Mouse (Mus musculus): ENCODE measurements around the gene Arl4a. TPM values are rescaled to one million over a fixed set of nuclear protein-coding genes. Genes with fewer than 3 reads are reported as not detected.

Gene Arl4a
- polyA plus RNA-seq, 1 experiment from 2014 or later, result 98.1 TPM

GRCm38 (mm10) chr12:40017955-40018505 is 19.8 kb downstream of the Arl4a start:
- no peak for DNase-seq (ENCODE audit: low spot score)
- 82% methylated on average over 6 of the region's 6 CpGs for WGBS

GRCm38 (mm10) chr12:40016648-40017460 is 21.0 kb downstream of the Arl4a start:
- H3K27ac ChIP-seq (ENCODE audit: low read depth, low read length), result 0 out of 2 replicates have a peak overlapping the region, but pooled peaks have one; percentile 21
- H3K9ac ChIP-seq (ENCODE audit: low read length), result no peak overlapping the region
- DNase-seq (ENCODE audit: low spot score), result peak; percentile 20
- WGBS, result 45% methylated on average over 19 of the region's 19 CpGs
- peak; percentile 52 for ATAC-seq
- no peaks in the 10 kb centered on the region for H3K4me1 ChIP-seq (ENCODE audit: control insufficient read depth, insufficient read depth, low read length)
- no peak overlapping the region for H3K4me3 ChIP-seq (ENCODE audit: low read depth, low read length)
- H3K4me2 ChIP-seq (ENCODE audit: low read length), result peak overlapping the region; percentile 35
- H3K9me3 ChIP-seq (replicated peaks; ENCODE audit: control insufficient read depth, low read length), result no peaks in the 10 kb centered on the region
- no peaks in the 10 kb centered on the region for H3K27me3 ChIP-seq (replicated peaks; ENCODE audit: control insufficient read depth, insufficient read depth, low read length)
- H3K36me3 ChIP-seq (ENCODE audit: control insufficient read depth, insufficient read depth, low read length), result no peaks in the 10 kb centered on the region

More at GRCm38 (mm10) chr12:40017955-40018505, 19.8 kb downstream of the Arl4a start:
- Histone ChIP-seq H3K9me3 (replicated peaks; ENCODE audit: control insufficient read depth, low read length) (no peaks in the 10 kb centered on the region), H3K4me3 (ENCODE audit: low read depth, low read length) (no peak overlapping the region), H3K4me2 (ENCODE audit: low read length) (no peak overlapping the region), H3K27me3 (replicated peaks; ENCODE audit: control insufficient read depth, insufficient read depth, low read length) (no peaks in the 10 kb centered on the region), H3K9ac (ENCODE audit: low read length) (no peak overlapping the region), H3K36me3 (ENCODE audit: control insufficient read depth, insufficient read depth, low read length) (no peaks in the 10 kb centered on the region), H3K4me1 (ENCODE audit: control insufficient read depth, insufficient read depth, low read length) (no peaks in the 10 kb centered on the region), H3K27ac (ENCODE audit: low read depth, low read length) (no peak overlapping the region)
- no peak for ATAC-seq

GRCm38 (mm10) chr12:40016068-40016467 is 21.8 kb downstream of the Arl4a start:
- DNase-seq (ENCODE audit: low spot score), result no peak
- H3K9me3 ChIP-seq (replicated peaks; ENCODE audit: control insufficient read depth, low read length), result no peaks in the 10 kb centered on the region
- H3K4me1 ChIP-seq (ENCODE audit: control insufficient read depth, insufficient read depth, low read length), result no peaks in the 10 kb centered on the region
- ATAC-seq, result no peak
- H3K27ac ChIP-seq (ENCODE audit: low read depth, low read length), result no peak overlapping the region
- H3K4me2 ChIP-seq (ENCODE audit: low read length), result no peak overlapping the region
- H3K4me3 ChIP-seq (ENCODE audit: low read depth, low read length), result no peak overlapping the region
- H3K27me3 ChIP-seq (replicated peaks; ENCODE audit: control insufficient read depth, insufficient read depth, low read length), result no peaks in the 10 kb centered on the region
- H3K36me3 ChIP-seq (ENCODE audit: control insufficient read depth, insufficient read depth, low read length), result no peaks in the 10 kb centered on the region
- H3K9ac ChIP-seq (ENCODE audit: low read length), result no peak overlapping the region
- WGBS, result 48% methylated on average over 9 of the region's 9 CpGs

DNA sequence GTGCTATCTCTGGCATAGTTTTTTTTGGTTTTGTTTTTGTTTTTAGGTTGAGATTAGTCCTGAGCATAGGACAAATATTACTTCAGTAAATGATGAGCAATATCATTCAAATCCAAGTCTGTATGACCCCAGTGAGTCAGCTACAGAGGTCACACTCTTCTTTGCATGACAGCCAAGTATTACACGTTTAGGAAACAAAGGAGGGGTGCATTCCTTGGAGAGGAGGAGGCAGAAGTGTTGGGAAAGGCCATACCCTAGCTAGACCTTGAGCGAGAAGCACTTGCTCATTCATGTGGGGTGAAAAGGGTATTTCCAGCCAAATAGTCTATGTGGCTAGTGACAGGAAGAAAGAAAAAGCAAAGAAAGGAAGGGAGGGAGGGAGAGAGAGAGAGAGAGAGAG is 28.0 kb downstream of the Arl4a start:
- DNase-seq (ENCODE audit: low spot score) (no peak), ATAC-seq (no peak)
- 67% methylated on average over 2 of the region's 2 CpGs for WGBS
- Histone ChIP-seq H3K36me3 (ENCODE audit: control insufficient read depth, insufficient read depth, low read length) (no peaks in the 10 kb centered on the region), H3K9ac (ENCODE audit: low read length) (no peak overlapping the region), H3K4me3 (ENCODE audit: low read depth, low read length) (no peak overlapping the region), H3K9me3 (replicated peaks; ENCODE audit: control insufficient read depth, low read length) (no peaks in the 10 kb centered on the region), H3K27ac (ENCODE audit: low read depth, low read length) (no peak overlapping the region), H3K27me3 (replicated peaks; ENCODE audit: control insufficient read depth, insufficient read depth, low read length) (no peaks in the 10 kb centered on the region), H3K4me2 (ENCODE audit: low read length) (no peak overlapping the region), H3K4me1 (ENCODE audit: control insufficient read depth, insufficient read depth, low read length) (no peaks in the 10 kb centered on the region)

DNA sequence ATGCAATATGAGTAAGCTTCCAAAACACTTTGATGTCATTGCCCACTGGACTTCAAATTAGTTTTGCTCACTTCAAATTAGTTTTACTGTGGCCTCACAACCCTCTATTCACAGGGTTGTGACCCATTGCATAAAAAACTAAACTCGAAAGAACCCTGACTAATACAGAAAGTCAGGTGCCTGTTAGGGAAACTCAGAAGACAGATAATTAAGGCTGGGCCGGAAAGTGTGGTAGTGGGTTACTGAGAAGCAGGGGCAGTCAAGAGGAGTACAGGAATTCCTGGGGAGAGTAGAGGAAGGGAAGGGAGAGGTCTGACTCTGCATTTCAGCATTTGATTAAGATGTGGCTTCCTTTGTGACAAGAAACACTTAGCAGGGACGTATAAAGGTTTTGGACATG is 29.4 kb downstream of the Arl4a start:
- H3K4me1 ChIP-seq (ENCODE audit: control insufficient read depth, insufficient read depth, low read length), result no peaks in the 10 kb centered on the region
- H3K36me3 ChIP-seq (ENCODE audit: control insufficient read depth, insufficient read depth, low read length), result no peaks in the 10 kb centered on the region
- 65% methylated on average over 3 of the region's 3 CpGs for WGBS
- no peak overlapping the region for H3K27ac ChIP-seq (ENCODE audit: low read depth, low read length)
- ATAC-seq (no peak), DNase-seq (ENCODE audit: low spot score) (no peak)
- no peaks in the 10 kb centered on the region for H3K27me3 ChIP-seq (replicated peaks; ENCODE audit: control insufficient read depth, insufficient read depth, low read length)
- H3K9ac ChIP-seq (ENCODE audit: low read length), result no peak overlapping the region
- H3K4me2 ChIP-seq (ENCODE audit: low read length), result no peak overlapping the region
- H3K9me3 ChIP-seq (replicated peaks; ENCODE audit: control insufficient read depth, low read length), result no peaks in the 10 kb centered on the region
- H3K4me3 ChIP-seq (ENCODE audit: low read depth, low read length), result no peak overlapping the region

DNA sequence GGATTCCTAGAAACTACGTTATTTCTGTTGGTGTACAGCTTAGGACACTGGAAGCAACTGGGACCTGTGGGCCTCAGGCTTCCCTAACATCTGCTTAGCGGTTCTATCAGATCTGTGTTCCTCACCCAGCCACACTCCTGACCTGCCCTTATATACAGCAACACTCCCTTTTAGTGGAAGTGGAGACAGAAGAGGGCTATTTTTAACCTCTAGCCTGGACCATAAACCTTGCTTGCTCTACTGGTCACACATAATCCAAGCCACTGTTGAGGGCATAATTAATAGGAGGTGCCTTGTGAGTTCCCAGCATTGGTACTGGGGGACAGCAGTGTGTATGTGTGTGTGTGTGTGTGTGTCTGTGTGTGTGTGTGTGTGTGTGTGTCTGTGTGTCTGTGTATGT is 33.1 kb downstream of the Arl4a start:
- no peak overlapping the region for H3K4me3 ChIP-seq (ENCODE audit: low read depth, low read length)
- H3K4me2 ChIP-seq (ENCODE audit: low read length), result no peak overlapping the region
- H3K9ac ChIP-seq (ENCODE audit: low read length), result no peak overlapping the region
- no peaks in the 10 kb centered on the region for H3K4me1 ChIP-seq (ENCODE audit: control insufficient read depth, insufficient read depth, low read length)
- no peaks in the 10 kb centered on the region for H3K36me3 ChIP-seq (ENCODE audit: control insufficient read depth, insufficient read depth, low read length)
- no peak for DNase-seq (ENCODE audit: low spot score)
- ATAC-seq, result no peak
- no peaks in the 10 kb centered on the region for H3K9me3 ChIP-seq (replicated peaks; ENCODE audit: control insufficient read depth, low read length)
- H3K27me3 ChIP-seq (replicated peaks; ENCODE audit: control insufficient read depth, insufficient read depth, low read length), result no peaks in the 10 kb centered on the region
- H3K27ac ChIP-seq (ENCODE audit: low read depth, low read length), result no peak overlapping the region
- 83% methylated on average over 2 of the region's 2 CpGs for WGBS

DNA sequence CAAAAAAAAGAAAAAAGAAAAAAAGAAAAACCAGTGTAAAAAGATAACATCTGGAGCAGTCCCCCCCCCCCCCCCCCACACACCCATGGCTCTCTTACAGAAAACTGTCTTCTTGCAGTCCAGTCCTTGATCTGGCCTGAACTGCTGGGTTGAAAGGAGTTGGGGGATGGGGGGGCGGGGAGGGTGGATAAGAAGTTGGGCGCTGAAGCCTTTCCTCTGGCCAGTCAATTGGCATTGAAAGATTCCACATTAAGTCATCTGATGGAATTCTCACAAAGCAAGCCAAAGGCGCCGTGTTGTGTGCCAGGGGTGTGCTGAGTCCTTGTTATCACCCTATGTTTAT is 39.0 kb downstream of the Arl4a start:
- Histone ChIP-seq H3K27ac (ENCODE audit: low read depth, low read length) (no peak overlapping the region), H3K4me3 (ENCODE audit: low read depth, low read length) (no peak overlapping the region), H3K9me3 (replicated peaks; ENCODE audit: control insufficient read depth, low read length) (no peaks in the 10 kb centered on the region), H3K4me1 (ENCODE audit: control insufficient read depth, insufficient read depth, low read length) (peaks cover 10% of the 10 kb centered on the region), H3K9ac (ENCODE audit: low read length) (no peak overlapping the region), H3K36me3 (ENCODE audit: control insufficient read depth, insufficient read depth, low read length) (no peaks in the 10 kb centered on the region), H3K27me3 (replicated peaks; ENCODE audit: control insufficient read depth, insufficient read depth, low read length) (no peaks in the 10 kb centered on the region), H3K4me2 (ENCODE audit: low read length) (no peak overlapping the region)
- no peak for ATAC-seq
- 19% methylated on average over 4 of the region's 4 CpGs for WGBS
- DNase-seq (ENCODE audit: low spot score), result no peak

DNA sequence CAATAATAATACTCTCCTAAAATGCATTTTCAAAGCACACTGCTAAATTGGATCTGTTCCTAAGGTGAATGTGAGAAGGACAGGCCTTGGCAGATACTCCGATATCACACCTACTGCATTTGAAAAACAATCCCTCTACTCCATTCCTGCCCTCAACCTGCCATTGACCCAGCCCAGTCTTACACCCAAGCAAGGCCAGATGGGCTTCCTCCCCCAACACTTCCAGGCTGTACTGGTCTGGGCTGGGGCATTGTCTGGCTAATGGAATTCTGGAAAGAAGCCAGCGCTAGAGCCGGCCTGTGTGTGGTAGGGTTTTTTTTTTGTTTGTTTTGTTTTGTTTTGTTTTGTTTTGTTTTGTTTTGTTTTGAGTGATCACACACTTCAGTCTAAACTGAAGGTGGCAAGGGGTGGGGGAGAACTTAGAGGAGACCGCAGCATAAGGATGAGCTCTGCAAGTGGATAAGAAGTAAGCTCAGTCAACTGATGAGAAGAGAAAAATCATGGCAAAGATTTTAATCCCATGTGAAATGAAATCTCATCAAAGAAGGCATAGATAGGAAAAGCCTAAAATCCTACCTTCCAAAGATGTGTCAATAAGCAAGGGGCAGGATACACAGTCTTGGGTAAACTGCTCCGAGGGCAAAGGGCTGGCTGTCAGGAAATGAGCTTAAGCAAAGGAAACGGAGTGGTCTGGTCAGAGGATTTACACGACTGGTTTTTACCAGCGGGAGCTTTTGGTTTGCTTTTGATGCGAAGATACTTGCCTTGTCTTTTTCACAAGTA is 39.6 kb downstream of the Arl4a start:
- Histone ChIP-seq H3K4me2 (ENCODE audit: low read length) (0 out of 2 replicates have a peak overlapping the region, but pooled peaks have one; percentile 3), H3K9me3 (replicated peaks; ENCODE audit: control insufficient read depth, low read length) (no peaks in the 10 kb centered on the region), H3K27me3 (replicated peaks; ENCODE audit: control insufficient read depth, insufficient read depth, low read length) (no peaks in the 10 kb centered on the region), H3K27ac (ENCODE audit: low read depth, low read length) (no peak overlapping the region), H3K4me1 (ENCODE audit: control insufficient read depth, insufficient read depth, low read length) (peaks cover 10% of the 10 kb centered on the region), H3K9ac (ENCODE audit: low read length) (no peak overlapping the region), H3K36me3 (ENCODE audit: control insufficient read depth, insufficient read depth, low read length) (no peaks in the 10 kb centered on the region), H3K4me3 (ENCODE audit: low read depth, low read length) (no peak overlapping the region)
- ATAC-seq (peak; percentile 95), DNase-seq (ENCODE audit: low spot score) (peak; percentile 79)
- 8% methylated on average over 9 of the region's 9 CpGs for whole genome bisulfite sequencing
